In the genomic region with DNA sequence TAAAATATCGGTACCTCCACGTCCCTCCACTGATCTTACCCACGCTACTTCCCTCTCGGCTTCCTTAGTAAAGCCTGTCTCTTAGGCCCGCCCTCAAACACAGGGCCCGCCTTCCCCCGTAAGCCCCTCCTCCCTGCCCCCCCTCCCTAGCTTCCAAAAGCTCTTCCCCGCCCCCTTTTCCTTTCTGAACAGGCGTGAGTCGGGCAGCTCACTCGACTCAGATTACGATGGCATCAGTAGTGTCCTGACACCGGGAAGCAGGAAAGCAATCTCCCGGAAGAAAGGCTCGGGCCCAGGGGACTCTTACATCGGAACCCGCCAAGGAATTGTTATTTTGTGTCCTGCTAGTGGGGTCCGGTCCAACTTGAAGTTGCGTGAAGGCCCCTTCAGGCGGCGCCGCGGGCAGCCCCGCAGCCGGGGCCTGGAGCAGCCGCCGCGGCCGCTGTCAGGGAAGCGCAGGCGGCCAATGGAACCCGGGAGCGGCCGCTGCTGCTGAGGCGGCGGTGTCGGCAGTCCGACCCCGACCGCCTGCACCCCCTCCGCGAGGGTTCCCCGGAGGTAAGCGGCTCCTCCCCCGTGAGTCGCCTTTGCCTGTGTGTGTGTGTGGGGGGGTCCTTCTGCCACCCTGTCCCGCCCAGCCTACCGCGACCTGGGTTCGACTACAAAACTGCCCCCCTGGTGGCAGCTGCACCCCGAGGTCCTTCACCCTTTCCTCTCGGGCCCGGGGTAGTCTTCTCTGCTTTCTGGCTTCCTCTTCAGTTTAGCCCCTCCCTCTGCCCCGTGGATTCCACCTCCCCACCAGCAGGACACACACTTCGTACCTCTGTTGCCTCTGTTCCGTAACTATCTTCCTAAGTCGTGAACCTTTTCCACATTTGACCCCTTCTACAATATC, we compare ENCODE assay signal across 8 mouse cellular contexts. TPM values are rescaled to one million over a fixed set of nuclear protein-coding genes. Genes with fewer than 3 reads are reported as not detected.
DNase-seq lines count a peak whose midpoint lies in the region; ATAC-seq and TF ChIP-seq lines count a peak whose summit lies in the region.

Gene Pi4kb (plus strand): TSS at position 204 of the 895 bp plus-strand sequence.

- peak; percentile 91 for DNase-seq in 3134 (ENCODE audit: extremely low read depth, insufficient read length, low spot score)
- DNase-seq in adrenal gland, postnatal 36 days, result peak; percentile 82 to 88
- peak; percentile 92 to 96 for DNase-seq in heart, adult 18-20 months
- peak; percentile 94 for DNase-seq in kidney, adult 2 months
- DNase-seq in spleen, adult 2 months (ENCODE audit: low read depth in 1 of 2, low spot score in 2 of 2), result peak; percentile 83 to 93

- H3K27me3 ChIP-seq in embryonic facial prominence, embryonic 13.5 days, result no peaks in the 10 kb centered on the region
- H3K27me3 ChIP-seq in kidney, adult 2 months (replicated peaks; ENCODE audit: control insufficient read depth, insufficient read depth, low read length), result no peaks in the 10 kb centered on the region
- H3K27me3 ChIP-seq in limb, embryonic 12.5 days, result no peaks in the 10 kb centered on the region
- H3K27me3 ChIP-seq in midbrain, embryonic 15.5 days (replicated peaks), result no peaks in the 10 kb centered on the region
- no peaks in the 10 kb centered on the region for H3K27me3 ChIP-seq in spleen, adult 2 months (ENCODE audit: control insufficient read depth, insufficient read depth, low read length)

- H3K9me3 ChIP-seq in embryonic facial prominence, embryonic 13.5 days, result no peaks in the 10 kb centered on the region
- no peaks in the 10 kb centered on the region for H3K9me3 ChIP-seq in limb, embryonic 12.5 days
- H3K9me3 ChIP-seq in midbrain, embryonic 15.5 days, result no peaks in the 10 kb centered on the region

- peak within 1 kb of the TSS; percentile 92 for H3K27ac ChIP-seq in embryonic facial prominence, embryonic 13.5 days
- peak within 1 kb of the TSS; percentile 90 for H3K27ac ChIP-seq in kidney, adult 2 months (ENCODE audit: insufficient read depth, low read depth, low read length)
- H3K27ac ChIP-seq in limb, embryonic 12.5 days, result peak within 1 kb of the TSS; percentile 86
- H3K27ac ChIP-seq in midbrain, embryonic 15.5 days, result peak within 1 kb of the TSS; percentile 90
- H3K27ac ChIP-seq in spleen, adult 2 months (ENCODE audit: insufficient read depth, low read length), result peak within 1 kb of the TSS; percentile 97

- 0 out of 2 replicates have a peak, but pooled peaks have one; percentile 7 for TF ChIP-seq CTCF in kidney, adult 2 months (conservative IDR thresholded peaks at IDR 0.05; ENCODE audit: insufficient read depth, insufficient read length, low read depth, low read length)
- TF ChIP-seq CTCF in spleen, adult 2 months (IDR thresholded peaks at IDR 0.05; ENCODE audit: extremely low read depth, insufficient read depth, insufficient read length, insufficient replicate concordance), result no peak

- WGBS in embryonic facial prominence, embryonic 13.5 days, result under 1% methylated on average over 56 of the region's 57 CpGs
- under 1% methylated on average over 57 of the region's 57 CpGs for WGBS in kidney, adult 2 months
- WGBS in limb, embryonic 12.5 days, result under 1% methylated on average over 53 of the region's 57 CpGs
- under 1% methylated on average over 57 of the region's 57 CpGs for WGBS in midbrain, embryonic 15.5 days
- 1% methylated on average over 55 of the region's 57 CpGs for WGBS in spleen, adult 2 months

- H3K4me3 ChIP-seq in embryonic facial prominence, embryonic 13.5 days, result peak within 1 kb of the TSS; percentile 85
- peak within 1 kb of the TSS; percentile 91 for H3K4me3 ChIP-seq in kidney, adult 2 months (ENCODE audit: insufficient read depth, low read depth, low read length)
- H3K4me3 ChIP-seq in limb, embryonic 12.5 days (replicated peaks), result peak within 1 kb of the TSS; percentile 91
- H3K4me3 ChIP-seq in midbrain, embryonic 15.5 days, result peak within 1 kb of the TSS; percentile 61
- H3K4me3 ChIP-seq in spleen, adult 2 months (ENCODE audit: extremely low read depth, insufficient read depth, insufficient read length), result peak within 1 kb of the TSS; percentile 93

- peaks cover 13% of the 10 kb centered on the region for H3K36me3 ChIP-seq in embryonic facial prominence, embryonic 13.5 days
- H3K36me3 ChIP-seq in kidney, adult 2 months (ENCODE audit: control insufficient read depth, insufficient read depth, low read length), result no peaks in the 10 kb centered on the region
- peaks cover 17% of the 10 kb centered on the region; the same call in 1 of the 2 replicates for H3K36me3 ChIP-seq in limb, embryonic 12.5 days
- H3K36me3 ChIP-seq in midbrain, embryonic 15.5 days (replicated peaks), result 0 out of 2 replicates have a peak, but pooled peaks cover 7% of the 10 kb centered on the region
- H3K36me3 ChIP-seq in spleen, adult 2 months (ENCODE audit: control insufficient read depth, insufficient read depth, low read length), result no peaks in the 10 kb centered on the region

- peak within 1 kb of the TSS; percentile 94 for H3K9ac ChIP-seq in embryonic facial prominence, embryonic 13.5 days
- peak within 1 kb of the TSS; percentile 92 for H3K9ac ChIP-seq in limb, embryonic 12.5 days (replicated peaks)
- peak within 1 kb of the TSS; percentile 84 for H3K9ac ChIP-seq in midbrain, embryonic 15.5 days

- H3K4me1 ChIP-seq in embryonic facial prominence, embryonic 13.5 days, result peaks cover 13% of the 10 kb centered on the region
- H3K4me1 ChIP-seq in kidney, adult 2 months (ENCODE audit: control insufficient read depth, insufficient read depth, low read length), result peaks cover 5% of the 10 kb centered on the region; the same call in 1 of the 2 replicates
- peaks cover 15% of the 10 kb centered on the region for H3K4me1 ChIP-seq in limb, embryonic 12.5 days (replicated peaks)
- H3K4me1 ChIP-seq in midbrain, embryonic 15.5 days, result peaks cover 28% of the 10 kb centered on the region
- H3K4me1 ChIP-seq in spleen, adult 2 months (ENCODE audit: control insufficient read depth, insufficient read depth, insufficient read length), result peaks cover 3% of the 10 kb centered on the region; the same call in 1 of the 2 replicates

- peak; percentile 93 for ATAC-seq in embryonic facial prominence, embryonic 13.5 days (ENCODE audit: insufficient number of reproducible peaks, insufficient read depth, low FRiP score, low TSS enrichment, low read depth)
- ATAC-seq in limb, embryonic 12.5 days (ENCODE audit: insufficient number of reproducible peaks, insufficient read depth, low FRiP score, low TSS enrichment, low read depth), result peak; percentile 95
- peak; percentile 96 for ATAC-seq in midbrain, embryonic 15.5 days (replicated peaks)

- TF ChIP-seq POLR2A in kidney, adult 2 months (IDR thresholded peaks at IDR 0.05; ENCODE audit: low read depth, low read length), result peak; percentile 20
- TF ChIP-seq POLR2A in spleen, adult 2 months (IDR thresholded peaks at IDR 0.05; ENCODE audit: low read depth, low read length), result peak; percentile 29; the same call in 1 of the 2 replicates

- peak within 1 kb of the TSS; percentile 80 for H3K4me2 ChIP-seq in embryonic facial prominence, embryonic 13.5 days
- H3K4me2 ChIP-seq in limb, embryonic 12.5 days, result peak within 1 kb of the TSS; percentile 82
- peak within 1 kb of the TSS; percentile 65 for H3K4me2 ChIP-seq in midbrain, embryonic 15.5 days

RNA-seq across cellular contexts. Expression of gene Pi4kb, which starts in this region (rescaled TPM):
- total RNA-seq in adrenal gland, postnatal 36 days (2021), result 10 to 100 TPM; 61.8 to 62.9 TPM
- 23.4 and 26.5 TPM in 2 replicates for polyA plus RNA-seq in embryonic facial prominence, embryonic 13.5 days (2015; fragmentation: Nextera tagmentation; extraction: Ambion mirVana)
- 10 to 100 TPM; 23.7 to 26.6 TPM for total RNA-seq in heart, adult 18-20 months (2021)
- 35.9 and 41.7 TPM in 2 replicates for polyA plus RNA-seq in kidney, adult 2 months (2012; rRNA removed)
- 26.6 and 28.1 TPM in 2 replicates for polyA plus RNA-seq in limb, embryonic 12.5 days (2016; fragmentation: Nextera tagmentation; extraction: Ambion mirVana)
- polyA plus RNA-seq in midbrain, embryonic 15.5 days (2015; fragmentation: Nextera tagmentation; extraction: Ambion mirVana), result 22.5 and 24.6 TPM in 2 replicates
- 30.2 and 31.7 TPM in 2 replicates for polyA plus RNA-seq in spleen, adult 2 months (2012; rRNA removed)

Comparison
In these comparisons a context has a peak if more than half of its experiments do, and no peak if none do; other contexts are left out.
1. Peak in every context shown above with its lines: DNase-seq, ATAC-seq, H3K4me3 ChIP-seq and H3K27ac ChIP-seq.